Mouse (Mus musculus) kidney, postnatal 14 days (tissue): ENCODE data around the gene Krt18.
A peak's percentile ranks its signal among the peaks of the same experiment; 100 is the strongest.
"Not testable (repeated sequence)": the region's sequence is repeated elsewhere in the genome, so short reads cannot be mapped to it uniquely, and the experiment has no call there.

Experiments used
- DNase-seq: peaks from one replicate; pipeline ENCODE4 v3.0.0; 2022; ENCODE audit warnings: mixed read lengths

Gene Krt18

DNA sequence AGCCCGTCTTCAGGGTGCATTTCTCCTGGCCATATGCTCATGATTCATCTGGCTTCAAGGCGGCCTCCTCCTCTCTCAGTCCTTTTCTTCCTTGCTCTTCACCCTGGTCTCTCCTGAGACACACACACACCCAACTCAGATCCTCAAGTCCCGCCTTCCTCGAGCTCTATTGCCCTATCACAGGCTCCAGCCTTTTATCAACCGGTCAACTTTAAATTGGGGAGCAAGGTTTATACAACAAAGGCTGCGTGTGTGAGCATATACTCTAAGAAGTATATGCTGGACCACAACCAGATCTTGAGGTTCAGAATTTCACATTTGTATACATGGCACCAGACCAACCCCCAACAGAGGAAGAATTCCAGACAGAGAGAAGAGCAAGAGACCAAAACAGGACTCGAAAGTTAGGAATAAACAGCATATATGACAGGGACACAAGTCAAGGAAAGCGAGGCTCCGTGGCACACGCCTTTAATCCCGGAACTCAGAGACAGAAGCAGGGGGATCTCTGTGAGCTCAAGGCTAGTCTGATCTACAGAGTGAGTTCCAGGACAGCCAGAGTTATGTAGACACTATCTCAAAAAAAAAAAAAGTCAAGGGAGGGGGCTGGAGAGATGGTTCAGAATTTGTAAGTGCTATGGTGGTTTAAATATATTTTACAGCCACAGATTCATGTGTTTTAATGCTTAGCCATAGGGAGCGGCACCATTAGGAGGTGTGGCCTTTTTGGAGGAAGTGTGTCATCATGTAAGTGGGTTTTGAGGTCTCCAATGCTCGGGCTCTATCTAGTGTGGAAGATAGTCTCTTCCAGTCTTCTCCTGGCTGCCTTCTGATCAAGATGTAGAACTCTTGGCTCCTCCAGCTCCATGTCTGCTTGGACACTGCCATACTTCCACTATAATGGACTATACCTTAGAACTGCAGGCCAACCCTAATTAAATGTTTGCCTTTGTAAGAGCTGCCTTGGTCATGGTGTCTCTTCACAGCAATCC lies 42.8 kb downstream of the Krt18 start:
- no peak for DNase-seq

DNA sequence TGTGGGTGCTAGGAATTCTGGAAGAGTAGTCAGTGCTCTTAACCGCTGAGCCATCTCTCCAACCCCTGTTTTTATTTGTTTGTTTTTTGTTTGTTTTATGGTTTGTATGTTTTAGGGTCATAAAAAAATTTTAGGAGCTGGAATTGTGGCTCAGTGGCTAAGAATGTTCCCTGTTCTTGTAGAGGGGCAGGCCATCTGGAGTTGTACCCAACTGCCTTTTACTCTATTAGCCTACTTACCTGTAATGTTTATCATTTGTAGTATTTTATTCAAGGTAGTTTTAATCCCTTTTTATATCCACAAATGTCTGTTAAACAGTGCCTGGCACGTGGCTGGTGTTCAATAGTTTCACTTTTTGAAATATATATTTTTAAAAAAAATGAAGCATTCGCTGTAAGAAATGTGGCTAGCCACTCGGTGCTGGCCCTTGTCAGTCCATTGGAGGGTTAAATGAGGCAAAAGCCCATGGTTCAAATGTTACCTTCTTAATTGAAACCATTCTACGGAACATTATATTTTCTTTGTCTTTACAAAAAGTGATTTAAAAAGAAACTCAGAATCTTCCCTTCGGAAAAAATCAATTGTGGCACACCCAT lies 45.1 kb downstream of the Krt18 start:
- DNase-seq: no peak

DNA sequence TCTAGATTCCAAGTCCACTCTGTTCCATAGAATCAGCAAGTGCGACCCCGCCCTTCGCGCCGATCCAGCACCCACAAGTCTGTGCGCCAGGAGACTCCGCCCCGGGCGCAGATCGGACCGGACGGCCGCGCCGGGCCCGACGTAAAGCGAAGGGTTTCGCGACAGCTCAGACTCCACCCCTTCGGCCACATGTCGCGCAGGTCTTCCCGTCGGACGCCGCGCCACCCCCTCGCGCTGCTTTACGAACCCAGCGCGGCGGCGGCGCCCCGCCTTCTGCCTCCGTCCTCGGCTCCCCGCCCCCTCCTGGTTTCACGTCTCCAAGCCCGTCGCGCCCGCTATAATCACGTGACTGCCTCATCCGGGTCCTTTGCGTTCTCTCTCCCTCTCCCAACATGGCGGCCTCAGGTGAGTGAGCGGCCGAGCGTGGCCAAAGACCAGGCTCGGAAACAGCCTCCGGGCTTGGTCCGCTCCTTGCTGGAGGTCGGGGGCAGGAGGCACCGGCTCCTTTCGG lies 45.6 kb downstream of the Krt18 start, which contains the start of gene Eif4b:
Gene Eif4b (plus strand): TSS at position 215 of the 511 bp plus-strand sequence.
- peak; percentile 100 for DNase-seq

DNA sequence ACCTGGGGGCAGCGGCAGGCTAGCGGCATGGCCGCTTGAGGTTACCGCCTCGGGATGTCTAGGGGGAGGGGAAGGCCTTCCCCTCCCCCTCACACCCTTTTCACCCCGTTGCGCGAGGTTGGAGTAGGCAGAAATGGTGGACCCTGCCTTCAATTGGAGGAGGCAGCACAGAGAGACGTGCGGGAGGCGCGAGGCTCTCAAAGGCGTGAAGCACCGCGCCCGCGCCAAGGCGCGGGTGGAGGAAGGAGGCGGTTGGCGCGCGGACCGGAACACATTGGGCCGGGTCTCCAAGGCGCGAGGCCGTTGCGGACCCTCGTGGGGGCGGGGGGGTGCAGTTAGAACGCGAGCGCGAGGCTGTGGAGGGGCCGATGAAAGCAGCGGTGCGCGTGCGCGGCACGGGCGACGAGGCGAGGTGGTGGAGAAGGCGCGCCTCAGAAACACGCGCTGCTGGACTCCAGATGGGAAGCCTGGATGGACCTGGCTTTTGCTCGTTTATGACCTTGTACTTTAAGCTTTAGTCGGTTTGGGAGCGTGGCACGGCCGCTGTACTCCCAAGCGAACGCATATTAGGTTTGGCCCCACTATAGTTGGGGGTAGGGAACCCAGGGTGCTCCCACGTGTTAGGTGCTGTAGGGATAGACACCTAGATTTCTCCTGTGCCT lies 46.2 kb downstream of the Krt18 start:
- DNase-seq: peak; percentile 77

DNA sequence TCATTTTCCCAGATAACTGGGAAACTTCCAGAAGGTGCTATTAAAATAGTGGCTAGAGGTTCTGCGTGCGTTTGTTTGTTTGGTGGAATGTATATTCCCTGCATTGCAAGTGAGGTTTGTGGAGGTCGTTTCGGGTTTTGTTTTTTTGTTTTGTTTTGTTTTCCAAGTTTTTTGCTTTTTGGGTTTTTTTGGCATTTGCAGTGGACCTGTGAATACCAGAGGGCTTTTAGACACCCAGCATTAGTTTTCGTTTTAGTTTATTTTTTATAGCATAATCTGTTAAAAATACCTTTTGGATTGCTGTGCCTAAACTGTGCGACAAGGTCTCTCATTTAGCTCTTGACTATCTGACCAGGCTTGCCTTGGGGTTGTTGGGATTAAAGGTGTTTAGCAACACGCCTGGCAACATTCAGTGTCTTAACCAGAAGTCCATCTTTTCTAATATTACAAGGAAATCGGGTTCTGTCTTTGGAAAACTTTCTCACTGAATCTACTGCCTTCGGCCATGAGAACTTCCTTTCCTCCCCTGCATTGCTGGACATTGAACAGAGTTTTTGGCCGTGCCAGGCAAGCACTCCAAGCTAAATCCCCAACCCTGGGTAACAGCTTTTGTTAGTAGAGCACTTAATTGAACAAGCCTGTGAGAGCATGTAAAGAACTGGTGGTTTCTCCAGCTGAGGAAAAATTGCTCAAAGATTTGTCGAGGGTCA lies 47.1 kb downstream of the Krt18 start:
- DNase-seq: no peak

DNA sequence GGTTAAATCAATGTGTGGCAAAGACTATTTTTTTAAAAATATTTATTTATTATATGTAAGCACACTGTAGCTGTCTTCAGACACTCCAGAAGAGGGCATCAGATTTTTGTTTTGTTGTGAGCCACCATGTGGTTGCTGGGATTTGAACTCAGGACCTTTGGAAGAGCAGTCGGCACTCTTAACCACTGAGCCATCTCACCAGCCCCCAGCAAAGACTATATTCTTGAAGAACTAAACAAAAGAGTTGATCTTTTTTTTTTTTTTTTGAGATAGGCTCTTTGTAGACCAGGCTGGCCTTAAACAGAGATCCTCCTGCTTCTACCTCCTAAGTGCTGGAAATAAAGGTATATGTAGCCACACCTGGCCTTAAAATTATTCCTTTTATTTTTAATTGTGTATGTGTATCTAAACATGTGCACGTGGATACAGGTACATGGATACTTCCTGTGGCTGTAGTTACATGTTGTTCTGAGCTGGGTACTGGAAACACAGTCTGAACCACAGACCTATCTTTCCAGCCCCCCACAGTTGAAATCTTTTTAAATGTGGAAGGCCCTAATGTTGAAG lies 49.2 kb downstream of the Krt18 start:
- DNase-seq: no peak

DNA sequence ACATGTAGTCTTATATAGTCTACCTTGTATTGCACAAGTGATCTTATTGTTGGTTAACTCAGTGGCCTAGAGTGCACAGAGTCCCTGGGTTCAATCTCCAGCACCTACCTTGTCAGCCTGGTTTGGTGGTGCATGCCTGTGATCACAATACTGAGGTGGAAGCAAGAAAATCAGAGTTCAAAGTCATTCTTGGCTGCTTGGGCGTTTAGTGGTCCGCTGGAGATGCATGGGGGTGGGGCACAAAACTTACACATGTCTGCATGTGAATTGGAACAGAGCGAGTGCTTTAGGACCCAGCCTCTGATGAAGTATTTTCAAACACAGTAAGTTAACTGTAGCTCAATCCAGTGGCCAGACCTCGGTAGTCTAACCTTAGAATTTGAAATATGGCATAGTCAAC lies 51.2 kb downstream of the Krt18 start:
- no peak for DNase-seq

DNA sequence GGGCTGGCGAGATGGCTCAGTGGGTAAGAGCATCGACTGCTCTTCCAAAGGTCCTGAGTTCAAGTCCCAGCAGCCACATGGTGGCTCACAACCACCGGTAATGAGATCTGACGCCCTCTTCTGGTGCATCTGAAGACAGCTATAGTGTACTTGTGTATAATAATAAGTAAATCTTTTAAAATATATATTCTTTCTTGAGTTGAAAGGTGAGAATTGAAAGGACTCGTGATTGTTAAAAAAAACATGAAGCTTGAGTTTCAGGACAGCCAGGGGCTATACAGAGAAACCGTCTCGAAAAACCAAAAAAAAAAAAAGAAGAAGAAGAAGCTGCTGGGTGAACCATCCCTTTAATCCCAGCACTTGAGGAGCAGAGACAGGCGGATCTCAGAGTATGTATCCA lies 51.9 kb downstream of the Krt18 start:
- DNase-seq: not testable (repeated sequence)

DNA sequence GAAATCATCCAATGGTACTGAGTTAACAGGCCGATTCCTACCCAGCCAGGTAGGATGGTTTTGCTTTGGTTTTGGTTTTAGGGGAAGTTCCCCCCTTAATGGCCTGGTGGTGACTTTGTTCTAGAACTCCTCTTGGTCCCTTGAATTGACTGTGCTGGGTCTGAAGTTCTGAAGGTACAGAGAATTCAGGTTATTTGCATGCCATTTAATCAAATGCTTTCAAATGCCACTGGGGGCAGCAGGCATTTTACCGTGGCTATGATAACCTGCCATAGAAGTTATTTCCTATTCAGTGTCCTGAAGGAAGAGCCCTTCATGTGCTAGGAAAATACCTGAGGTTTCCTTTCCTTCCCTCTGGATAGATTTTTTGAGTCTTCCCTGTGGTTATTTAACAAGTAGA lies 52.4 kb downstream of the Krt18 start:
- no peak for DNase-seq
